Mouse (Mus musculus) cerebellum, postnatal 14 days (tissue): ENCODE data around the gene Sparcl1.

ENCODE experiments used
- DNase-seq, 2 experiments: peaks; one replicate each; pipeline ENCODE4 v3.0.0; 2021; ENCODE audit warnings: mixed read lengths in 2 of 2

Gene Sparcl1

DNA sequence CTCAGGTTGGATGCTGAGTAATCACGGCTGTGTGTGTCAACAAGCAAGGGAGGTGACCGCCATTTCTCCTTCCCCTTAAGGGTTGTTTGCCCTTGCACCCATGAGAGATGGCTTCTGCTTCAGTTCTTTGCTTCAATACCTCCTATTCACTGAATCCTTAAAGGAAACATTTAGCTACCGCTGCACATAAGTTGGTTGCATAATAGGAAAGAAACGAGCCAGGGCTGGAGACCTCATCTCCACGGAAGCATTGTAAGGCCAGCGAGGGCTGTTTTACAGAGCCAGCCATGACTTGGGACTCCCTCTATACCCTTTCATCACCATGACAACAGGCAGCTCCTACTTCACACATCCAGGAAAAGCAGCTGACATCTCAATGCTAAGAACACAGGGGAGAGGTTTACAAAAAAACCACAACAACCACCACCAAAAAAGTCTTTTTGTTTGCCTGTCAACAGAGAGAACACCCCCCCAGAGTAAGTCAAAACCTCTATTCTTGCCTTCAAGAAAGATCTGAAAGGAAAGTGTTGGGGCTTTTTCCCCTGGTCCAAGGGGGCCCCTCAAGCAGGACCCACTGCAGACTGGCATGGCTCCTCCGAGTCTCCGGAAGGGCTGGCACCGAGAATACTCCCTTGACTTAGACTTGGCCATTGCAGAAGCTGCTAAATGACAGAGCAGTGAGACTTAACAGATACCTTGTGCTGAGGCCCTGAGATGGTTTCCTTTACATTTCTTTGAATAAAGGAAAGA, 3.2 kb downstream of the Sparcl1 start:
- DNase-seq = peak in 1 of 2 experiments; percentile 20

DNA sequence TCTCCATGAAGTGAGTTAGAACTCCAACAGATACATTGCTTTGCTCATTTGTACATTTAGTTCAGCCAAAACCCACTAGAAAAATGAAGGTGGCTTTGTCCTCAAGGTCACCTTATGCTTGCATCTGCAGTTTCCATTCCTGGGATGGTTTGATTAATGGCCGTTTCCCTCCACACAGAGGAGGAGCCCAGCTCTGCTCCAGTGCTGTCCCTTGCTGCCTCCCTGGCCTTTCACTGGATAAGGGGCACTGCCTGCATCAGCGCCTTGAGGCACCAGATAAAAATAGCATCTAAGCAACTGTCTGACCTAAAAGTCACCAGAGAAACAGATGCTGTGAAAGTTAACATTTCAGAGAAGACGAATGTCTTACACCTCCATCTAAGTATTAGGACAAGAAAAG, 4.0 kb downstream of the Sparcl1 start:
- peak in 1 of 2 experiments; percentile 20 for DNase-seq

DNA sequence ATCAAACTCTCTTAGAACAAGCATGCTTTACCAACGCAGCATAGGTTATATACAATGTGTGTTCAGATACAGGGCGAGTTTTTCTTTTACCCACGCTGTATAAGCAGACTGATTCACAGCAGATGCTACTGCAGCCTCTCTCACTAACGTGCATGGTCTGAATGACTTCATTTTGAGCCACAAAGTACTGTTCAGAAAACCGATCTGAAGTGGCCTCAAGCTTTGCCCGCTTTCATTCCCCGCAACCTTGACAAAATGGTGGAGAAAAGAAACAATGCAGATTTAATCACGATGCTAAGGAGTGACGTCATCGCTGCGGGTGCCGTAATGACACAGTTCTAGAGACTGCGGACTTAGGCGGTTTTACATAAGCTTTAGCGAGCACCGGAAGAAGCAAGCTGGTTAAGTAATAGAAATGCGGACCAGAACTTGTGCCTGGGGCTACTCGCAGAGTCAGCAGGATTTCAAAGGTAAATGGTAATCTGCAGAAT, 4.6 kb downstream of the Sparcl1 start:
- peak; percentile 57 to 58 for DNase-seq

DNA sequence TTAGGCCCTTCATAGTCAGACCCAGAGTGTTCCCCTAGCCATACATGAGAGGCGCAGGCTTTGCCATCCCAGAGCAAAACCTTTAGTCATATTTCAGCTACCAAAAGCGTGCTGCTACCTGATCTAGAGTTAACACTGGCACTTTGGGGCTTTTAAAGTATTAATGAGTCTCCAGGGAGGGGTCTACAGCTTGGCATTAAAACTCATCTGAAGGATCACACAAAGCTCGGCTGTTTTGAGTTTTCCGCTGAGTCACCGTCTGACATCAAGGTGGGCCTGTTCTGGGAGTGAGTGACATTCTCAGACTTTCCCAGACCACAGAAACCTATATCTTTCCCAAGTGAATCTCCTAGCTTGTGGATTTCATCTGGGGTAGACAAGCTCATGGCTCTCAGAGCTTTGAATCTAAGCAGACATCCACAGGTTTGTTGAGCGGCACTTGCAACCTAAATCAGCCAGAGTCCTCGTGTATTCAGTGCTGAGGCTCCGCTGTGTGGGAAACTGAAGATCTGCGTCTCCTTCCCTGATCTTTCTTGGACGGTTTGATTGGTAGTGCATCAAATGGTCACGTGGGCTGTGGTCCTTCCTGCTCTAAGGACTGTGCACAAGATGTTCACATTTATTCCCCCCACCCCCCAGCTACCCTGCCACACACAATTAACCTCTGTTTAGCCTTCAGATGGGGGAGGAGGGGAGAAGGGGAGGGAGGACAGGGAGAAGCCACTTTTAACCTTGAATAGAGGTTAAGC, 5.2 kb downstream of the Sparcl1 start:
- DNase-seq = peak; percentile 21 to 32

DNA sequence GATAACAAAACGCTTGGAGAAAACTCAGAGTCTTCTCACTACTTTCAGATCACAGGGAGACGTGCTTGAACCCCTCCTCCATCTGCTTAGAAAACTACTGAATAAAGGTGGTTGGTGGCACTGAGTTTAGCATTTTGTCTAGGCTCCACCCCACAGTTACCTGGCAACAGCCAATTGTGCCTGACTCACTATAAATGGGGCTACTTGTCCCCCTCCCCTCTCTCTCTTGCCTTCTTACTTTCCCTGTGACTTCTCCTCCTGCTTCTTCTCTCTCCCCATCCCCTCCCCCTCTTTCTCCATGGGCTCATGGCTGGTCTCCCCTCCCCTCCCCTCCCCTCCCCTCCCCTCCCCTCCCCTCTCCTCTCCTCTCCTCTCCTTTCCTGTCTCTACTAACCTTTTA, 9.4 kb downstream of the Sparcl1 start:
- no peak for DNase-seq

DNA sequence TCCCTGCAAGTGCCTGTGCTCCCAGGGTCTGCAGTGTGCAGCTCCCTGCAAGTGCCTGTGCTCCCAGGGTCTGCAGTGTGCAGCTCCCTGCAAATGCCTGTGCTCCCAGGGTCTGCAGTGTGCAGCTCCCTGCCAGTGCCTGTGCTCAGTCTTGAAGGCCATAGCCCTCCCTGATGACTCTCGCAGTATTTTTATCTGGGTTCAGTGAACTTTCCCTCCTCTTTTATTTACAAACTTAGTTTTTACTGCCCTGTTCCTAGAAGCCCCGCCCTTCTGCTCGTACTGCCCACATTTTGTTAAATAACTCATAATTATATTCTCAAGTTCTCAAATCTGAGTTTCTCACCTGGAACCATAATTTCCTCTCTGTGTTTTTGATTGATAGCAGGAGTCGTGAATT, 10.4 kb downstream of the Sparcl1 start:
- no peak for DNase-seq

DNA sequence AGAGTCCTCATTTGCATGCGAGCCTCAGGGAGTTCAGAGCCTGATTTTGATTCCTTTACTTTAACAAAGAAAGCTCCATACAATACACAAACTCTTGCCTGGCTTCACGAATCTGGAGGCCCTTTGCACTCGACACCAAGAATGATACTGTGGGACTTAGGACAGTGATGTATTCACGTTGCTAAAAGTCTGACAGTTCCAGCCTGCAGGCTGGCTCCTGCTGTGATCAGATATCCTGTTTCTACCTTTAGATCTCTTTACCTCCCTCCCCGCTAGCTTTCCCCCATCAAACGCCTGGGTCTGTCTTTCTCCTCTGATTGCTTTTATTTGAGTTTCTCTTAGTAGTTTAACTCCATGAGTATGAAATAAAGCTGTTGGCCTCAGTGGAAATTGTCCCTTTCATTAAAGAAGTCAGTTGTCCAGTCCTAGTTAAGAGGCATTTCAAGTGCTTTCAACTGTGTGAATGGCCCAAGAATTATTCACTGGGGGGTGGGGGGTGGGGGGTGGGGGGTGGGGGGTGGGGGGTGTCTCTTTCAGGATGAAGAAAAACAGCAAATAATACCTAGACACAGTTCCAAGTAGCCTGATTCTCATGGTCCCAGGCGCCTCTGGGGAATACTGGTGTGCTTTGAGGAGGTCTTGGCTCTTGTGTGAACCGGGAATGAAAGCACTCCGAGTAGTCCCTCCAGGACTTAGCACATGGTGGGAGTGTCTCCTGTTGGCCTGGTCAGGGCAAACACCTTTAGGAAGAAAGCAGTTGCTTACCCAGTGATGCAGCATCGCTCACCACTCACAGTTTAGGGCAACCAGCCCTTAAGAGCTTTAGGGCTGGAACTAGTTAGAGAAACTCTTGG, 11.6 kb downstream of the Sparcl1 start:
- no peak for DNase-seq

DNA sequence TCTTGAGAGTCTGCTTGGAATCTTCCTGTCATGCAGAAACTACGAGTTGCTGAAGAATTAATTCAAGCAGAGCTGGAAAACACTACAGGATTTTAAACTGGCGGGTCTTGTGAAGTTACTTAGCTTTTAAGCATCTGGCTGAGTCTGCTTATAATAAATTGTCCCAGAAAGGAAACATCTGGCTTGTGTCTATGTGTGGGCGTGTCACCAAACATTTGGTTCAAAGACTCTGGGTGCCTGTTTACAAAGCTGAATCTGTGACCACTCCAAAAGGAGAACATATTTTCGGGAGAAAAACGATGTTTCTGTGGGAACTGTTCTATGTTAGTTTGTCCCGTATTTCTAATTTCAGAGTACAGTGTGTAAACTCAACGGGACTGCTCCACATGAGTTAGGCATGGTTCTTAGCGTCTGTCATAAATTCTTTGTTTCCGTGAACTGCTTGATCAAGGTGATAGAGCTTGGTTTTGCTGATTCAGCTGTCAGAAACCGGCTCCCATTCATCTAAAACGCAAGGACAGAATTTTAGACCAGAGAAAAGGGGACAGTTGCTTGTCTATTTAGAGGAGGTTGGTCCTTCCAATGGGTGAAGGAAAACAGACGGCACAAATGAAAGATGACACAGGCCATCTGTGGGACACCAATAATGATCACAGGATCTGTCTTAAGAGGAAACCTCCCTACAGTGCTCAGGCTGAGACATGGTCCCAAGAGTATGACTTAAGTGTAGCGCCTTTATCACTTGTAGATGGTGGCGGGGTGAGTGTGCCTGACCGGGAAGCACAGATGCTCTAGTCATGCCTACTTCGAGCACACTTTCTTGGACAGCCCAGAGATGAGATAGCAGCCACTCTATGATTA, 17.2 kb downstream of the Sparcl1 start:
- no peak for DNase-seq

DNA sequence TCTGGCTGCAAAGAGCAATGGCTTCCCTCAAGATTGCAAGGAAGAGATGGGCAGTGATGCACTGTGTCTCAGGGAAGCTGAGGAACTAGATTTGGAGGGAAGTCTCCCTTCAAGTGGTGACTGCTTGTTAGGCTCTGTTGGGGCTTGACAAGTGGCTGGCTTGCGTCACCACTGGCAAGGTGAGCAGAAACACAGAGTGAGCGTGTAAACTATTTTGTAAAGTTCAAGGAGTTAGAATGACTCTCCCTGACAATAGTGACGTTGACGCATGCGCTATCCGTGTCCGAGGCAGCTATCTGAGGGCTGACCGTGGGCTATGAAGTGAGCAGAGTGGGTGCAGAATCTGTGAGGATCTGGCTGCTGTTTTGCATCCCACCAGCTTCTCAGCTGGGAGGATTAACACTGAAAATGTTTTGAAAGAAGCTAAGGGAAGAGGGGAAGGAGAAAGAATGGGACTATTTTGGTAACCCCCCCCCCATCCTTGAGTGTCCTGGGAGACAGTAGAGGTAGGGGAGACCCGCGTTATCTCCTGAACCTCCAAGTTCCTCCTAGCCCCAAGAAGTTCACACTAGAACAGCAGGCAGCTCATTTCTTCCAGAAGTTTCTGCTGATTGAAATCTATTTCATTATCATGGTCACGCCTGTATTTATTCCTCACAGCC, 18.0 kb downstream of the Sparcl1 start:
- DNase-seq = no peak

DNA sequence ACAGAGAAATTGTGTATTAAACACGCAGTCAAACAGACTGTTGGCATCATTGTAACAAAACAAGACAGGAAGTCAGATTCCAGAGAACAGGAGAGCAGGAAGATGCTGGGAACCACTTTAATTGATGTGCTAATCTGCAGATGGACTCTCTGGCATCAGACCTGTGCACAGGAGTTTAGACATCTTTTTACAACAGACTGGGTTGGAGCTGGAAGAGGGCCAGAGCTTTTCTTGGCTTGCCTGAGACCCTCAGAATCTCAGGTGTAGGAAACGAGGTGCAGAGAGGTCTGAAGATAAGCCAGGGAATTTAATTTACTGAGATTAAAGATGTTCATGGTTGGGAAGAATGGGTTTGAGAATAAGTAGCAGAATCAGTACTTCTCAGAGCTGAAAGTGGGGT, 23.8 kb downstream of the Sparcl1 start:
- peak in 1 of 2 experiments; percentile 44 for DNase-seq

DNA sequence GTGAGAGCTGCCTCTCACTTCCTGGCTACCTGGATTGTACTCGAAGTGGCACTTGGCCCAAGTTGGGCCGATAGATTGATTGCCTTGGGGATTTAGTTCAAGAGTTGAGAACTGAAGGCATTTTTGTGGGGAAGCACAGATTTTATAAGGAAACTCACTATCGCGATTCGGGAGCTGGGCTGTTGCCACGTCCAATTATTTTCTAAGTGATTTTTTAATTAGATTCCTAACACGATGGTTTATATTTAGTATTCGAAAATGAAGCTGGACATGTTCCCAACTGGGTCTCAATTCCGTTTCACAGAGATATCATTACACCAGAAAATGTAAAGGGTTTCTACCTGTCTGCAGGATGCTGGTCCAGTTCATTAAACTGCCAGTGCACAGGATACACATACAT, 28.2 kb downstream of the Sparcl1 start:
- no peak for DNase-seq

DNA sequence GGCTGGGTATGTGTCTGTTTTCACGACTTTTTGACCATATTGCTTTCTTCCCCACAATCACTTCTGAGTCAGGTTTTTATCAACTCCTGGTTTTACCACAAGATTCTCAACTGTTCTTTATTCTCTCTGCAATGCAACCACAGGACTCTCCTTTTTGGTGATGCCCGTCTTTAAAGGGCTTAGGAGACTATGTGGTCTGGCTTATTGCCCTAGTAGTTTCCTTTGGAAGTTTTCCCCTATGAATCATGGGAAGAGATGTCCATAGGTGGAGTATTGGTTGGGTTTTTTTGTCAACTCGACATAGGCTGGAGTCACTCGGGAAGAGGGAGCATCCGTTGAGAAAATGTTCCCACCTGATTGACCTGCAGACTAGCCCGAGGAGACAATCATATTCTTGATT, 32.8 kb downstream of the Sparcl1 start:
- no peak for DNase-seq

DNA sequence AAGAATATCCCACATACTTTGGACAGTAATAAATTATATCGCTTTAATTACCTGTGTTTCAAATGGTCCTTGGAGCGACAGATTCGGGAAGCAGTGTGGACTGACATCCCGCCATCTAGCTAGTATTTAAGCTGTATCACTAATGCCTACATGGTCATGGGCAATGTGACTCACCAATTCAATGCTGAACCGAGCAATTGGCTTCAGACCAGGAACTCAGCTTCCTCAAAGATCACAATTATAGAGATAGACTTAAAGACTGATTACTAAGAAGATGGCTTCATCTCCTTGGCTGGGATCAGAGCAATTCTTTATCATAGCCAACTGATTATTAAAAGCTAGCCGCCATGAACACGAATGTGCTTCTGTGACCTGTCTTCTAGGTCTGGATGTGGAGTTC, 36.0 kb downstream of the Sparcl1 start, which contains the start of gene Gm17660:
TSS of gene Gm17660 (minus strand) at position 101 of the 400 bp plus-strand sequence.
- no peak for DNase-seq

DNA sequence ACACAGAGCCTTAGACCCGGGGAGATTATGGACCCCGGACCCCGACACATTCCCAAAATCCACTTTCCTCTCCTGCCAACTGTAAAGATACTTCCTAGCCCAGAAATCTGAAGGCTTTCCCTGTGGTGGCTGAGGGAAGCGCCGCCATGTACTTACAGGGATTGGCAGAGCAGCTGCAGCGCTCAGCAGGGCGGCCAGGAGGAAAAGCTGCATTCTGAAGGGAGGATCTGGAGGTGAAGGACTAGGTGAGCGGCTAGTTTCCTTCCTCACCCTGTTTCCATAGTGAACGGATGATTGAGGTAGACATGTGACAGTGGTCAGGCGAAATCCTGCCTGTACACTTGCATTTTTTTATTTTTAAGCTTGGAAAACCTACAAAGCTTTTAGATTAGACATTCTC, 37.2 kb downstream of the Sparcl1 start:
- peak; percentile 61 to 65 for DNase-seq

DNA sequence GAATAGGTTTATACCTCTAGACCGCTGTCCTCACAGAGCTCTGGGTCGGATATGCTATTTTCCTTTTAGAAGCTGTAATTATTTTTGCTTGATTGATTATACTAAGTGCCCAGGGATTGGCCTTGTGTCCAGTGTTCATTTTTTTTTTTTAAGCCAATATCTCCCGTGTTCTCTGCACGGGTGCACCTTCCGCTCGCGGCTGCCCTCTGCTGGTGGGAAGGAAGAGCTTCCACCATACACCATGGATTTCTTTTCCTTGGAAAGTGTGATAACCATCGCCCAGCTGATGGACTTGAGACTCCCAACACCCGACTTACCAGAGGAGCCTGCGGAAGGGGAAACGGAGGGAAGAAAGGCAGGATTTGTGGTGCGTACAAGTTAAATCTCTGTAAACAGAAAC, 39.1 kb downstream of the Sparcl1 start:
- DNase-seq = peak; percentile 83 to 89

DNA sequence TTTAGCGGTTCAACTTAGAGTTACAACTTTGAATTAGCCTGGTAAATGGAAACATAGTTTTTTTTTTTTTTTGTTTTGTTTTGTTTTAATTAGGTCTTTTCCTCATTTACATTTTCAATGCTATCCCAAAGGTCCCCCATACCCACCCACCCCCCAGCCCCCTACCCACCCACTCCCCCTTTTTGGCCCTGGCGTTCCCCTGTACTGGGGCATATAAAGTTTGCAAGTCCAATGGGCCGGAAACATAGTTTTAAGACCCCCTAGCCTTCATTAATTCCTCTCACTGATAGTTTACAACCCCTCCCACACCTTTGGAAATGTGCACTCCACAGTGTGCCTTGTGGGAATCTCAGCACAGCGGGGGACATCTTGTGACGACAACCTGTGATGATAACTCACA, 39.9 kb downstream of the Sparcl1 start:
- DNase-seq = peak in 1 of 2 experiments; percentile 20

DNA sequence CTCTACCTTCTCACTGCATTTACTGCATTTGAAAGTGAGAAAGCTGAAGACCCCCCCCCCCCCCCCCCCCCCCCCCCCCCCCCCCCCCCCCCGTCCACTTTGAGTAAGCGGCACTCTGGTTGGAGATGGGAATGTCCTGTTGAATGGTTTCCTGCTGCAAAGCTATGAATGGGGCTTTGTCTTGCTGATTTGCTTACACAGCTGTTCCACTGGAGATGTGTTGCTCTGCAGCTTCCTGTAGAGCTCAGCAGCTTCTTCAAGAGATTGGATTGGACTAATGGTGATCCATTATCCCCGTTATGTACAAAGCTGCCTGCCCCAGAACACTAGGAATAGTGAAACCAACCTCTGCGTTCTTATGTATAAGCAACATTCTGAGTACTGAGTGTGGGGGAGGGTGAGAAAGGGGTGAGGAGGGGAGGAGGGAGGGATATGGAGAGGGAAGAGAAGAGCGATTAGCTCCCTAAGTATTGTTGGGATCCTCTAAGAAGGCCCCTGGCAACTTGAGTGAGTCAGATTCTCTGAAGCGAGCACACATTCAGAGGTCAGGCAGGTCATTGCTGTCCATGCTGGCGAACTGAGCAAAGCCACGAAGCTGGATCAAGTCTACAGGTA, 41.2 kb downstream of the Sparcl1 start:
- DNase-seq = no peak

DNA sequence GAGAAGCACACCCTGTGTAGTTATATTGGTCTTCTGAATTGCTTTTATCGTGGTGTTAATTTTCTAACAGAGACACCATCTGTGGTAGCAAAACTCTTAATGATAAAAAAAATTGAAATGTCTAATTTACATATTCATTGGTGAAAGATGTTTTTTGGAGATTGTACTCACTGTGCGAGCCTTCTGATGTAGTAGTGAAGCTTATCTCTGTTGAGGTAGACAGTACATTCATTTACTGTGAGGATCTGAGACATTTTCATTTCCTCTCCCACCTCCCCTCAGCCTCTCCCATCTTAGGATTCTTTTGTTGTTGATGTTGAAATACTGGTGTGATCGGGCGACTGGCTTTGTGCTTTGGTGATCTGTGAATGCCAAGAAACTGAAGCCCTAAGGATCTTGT, 42.5 kb downstream of the Sparcl1 start:
- no peak for DNase-seq

DNA sequence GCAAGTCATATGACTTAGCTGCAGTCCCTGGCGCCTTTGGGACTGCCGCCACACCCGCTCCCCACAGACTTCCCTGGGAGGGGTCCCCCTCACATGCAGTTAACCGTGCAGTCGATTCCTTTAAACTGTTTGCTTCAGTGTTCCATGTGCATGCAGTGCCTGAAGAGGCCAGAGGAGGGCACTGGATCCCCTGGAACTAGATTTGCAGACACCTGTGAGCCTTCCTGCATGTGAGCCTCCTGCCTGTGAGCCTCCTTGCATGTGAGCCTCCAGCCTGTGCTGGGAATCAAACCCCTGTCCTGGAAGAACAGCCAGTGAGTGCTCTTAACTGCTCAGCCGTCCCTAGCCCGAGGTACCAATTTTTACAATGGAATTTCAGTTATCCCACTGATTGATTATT, 44.8 kb downstream of the Sparcl1 start:
- peak in 1 of 2 experiments; percentile 38 for DNase-seq

DNA sequence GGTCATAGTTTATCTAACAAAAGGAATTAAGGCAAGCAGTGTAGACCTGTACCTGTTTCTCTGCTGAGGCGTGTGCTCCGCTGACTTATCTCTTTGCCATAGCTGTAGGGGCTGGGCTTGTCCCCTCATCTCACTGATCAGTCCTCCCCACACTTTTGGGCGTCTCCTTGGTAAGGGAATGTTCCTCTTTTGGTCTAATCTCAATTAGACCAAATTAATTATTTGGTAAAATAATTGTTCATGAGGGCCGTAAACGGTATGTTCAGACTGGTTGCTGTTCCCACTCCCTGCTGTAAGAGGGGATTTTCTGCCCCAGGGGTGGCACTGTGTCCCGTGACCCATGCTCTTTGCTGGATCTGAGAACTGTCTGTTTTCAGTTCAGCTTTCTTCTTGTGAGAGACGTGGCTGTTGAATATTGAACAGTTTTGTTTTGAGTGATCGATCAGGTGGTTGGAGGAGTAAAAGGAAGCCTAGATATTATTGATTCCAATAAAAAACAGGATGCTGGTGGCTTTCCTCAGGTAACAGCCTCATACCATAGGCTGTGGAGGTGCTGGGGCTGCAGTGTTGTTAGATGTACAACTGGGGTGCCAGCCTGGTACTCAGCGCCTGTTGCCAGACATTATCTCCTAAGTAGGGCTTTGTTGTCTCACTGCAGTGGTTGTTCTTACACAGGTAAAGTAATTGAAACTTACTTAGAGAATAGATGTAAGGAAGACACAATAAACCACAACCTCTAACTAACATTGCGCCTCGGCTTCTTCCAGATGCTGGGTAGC, 50.6 kb downstream of the Sparcl1 start:
- no peak for DNase-seq
